Mouse (Mus musculus) frontal cortex, adult (tissue): ENCODE measurements around the gene Zfp423.

Source experiments
- ATAC-seq: cut with Nextera tagmentation; 2 replicates; pipeline ENCODE4 v1.9.2; 2017; ENCODE audit warnings: mild to moderate bottlenecking, moderate library complexity, mixed read lengths; ENCODE audit not compliant: low TSS enrichment

Zfp423 gene

DNA sequence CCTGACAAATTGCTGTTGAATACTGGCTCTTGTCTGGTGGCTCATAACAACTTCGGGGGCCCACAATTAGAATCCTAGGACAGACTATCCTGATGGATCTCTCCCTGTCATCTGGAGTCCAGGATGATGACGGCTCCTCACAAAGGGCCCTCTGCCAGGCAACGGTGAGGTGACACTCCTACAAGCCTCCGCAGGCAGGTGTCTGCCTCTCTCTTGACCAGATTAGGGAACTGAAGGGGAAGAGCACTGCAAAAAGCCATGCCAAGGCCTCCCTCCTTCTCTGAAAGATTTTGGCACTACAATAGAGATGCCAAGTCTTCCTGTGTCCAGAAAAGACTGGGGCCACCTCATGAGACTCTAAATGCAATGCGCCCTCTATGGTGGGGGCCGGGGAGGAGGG is 7.1 kb downstream of the Zfp423 start:
- ATAC-seq, result no peak

DNA sequence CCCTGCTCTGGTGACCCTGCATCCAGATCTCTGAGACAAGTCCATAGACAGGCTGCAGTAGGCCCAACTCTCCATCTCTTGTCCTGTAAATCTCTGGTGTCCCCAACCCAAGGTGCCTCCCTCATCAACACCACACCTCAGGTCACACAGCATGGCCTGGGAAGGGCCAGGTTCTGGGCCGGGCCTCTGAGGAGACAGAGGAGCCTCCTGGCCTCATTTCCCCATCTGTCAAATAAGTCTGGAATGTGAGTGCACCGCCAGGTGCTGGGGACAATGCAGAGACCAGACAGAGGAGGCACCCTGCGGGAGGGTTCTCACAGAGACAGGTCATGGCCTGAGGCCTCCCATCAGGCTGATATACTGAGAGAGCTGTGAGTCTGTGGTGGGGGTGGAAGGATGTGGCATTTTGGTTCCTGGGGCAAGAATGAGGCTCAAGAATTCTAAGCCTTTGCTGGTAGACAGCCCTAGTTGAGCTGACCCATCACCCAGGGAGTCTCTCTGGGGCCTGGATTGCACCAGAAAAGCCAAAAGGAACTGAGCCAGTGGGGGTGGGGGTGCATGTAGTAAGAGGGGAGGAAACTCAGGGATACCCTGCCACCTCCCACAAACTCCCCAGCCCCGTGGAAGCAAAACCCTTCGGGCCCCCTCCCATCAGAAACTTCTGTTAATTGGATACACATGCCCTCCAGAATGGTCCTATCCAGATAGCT is 15.0 kb downstream of the Zfp423 start:
- ATAC-seq, result no peak

DNA sequence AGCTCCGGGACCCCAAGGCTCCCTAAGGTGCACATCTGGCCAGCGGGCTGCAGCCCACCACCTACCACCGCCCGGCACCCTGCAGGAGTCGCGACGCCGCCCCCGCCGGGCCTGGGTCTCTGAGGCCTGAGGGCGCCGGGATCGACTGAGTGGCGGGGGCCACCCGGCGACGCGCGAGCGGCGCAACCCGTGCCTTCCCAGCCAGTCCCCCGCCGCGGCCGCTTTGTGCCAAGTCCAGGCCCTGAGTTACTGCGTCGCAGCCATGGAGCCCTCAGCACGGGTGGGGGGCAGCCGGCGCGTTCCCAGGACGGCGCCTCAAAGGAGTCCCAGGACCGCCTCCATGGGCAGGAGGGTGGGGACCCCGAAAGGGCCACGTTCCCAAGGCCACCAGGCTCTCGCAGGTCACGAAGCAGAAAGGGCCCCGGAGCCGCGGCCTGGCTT is 15.7 kb downstream of the Zfp423 start:
- no peak for ATAC-seq

DNA sequence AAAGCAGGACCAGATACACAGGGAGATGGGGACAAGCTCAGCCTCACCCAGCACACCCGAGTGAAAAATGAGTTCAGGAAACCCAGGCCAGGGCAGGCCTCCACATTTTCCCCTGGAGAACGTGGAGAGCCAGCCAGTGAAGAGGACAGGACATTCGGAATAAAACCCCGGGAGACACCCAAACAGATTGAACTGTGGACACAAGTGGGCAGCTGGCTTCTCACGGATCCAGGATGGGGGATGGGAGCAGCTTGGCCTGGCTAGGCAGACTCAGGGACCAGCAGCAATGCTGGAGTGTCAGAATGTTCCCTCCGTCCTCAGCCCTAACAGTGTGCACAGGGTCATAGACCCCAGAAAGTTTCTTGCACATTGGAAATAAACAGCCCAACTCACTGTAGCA is 18.7 kb downstream of the Zfp423 start:
- ATAC-seq, result no peak

DNA sequence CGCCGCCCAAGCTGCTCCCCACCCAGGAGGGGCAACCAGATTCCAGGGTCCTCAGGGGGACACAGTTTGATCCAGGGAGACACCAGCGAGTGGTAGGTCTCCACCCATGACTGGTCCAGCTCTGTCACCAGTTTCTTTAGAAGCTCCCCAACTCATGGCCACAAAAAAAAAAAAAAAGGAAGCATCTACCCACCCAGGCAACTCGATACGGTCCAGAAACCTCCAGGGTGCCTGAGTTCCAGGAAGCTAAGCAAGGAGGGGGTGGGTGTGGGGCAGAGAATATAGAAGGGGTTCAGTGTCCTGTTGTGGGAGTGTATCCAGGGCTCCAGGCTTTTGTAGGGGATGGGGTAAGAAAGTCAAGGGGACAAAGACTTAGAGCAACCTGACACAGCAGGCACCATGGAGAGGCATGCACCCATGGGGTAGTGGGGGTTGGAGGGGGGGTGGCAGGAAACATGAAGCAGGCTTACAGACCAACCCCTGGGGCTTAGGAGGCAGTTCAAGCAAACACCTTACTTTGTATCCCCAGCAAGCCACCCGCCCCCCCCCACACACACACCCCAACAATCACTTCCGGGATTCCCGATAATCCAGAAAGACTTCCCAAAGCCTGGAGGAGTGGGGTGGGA is 20.0 kb downstream of the Zfp423 start:
- ATAC-seq, result no peak

DNA sequence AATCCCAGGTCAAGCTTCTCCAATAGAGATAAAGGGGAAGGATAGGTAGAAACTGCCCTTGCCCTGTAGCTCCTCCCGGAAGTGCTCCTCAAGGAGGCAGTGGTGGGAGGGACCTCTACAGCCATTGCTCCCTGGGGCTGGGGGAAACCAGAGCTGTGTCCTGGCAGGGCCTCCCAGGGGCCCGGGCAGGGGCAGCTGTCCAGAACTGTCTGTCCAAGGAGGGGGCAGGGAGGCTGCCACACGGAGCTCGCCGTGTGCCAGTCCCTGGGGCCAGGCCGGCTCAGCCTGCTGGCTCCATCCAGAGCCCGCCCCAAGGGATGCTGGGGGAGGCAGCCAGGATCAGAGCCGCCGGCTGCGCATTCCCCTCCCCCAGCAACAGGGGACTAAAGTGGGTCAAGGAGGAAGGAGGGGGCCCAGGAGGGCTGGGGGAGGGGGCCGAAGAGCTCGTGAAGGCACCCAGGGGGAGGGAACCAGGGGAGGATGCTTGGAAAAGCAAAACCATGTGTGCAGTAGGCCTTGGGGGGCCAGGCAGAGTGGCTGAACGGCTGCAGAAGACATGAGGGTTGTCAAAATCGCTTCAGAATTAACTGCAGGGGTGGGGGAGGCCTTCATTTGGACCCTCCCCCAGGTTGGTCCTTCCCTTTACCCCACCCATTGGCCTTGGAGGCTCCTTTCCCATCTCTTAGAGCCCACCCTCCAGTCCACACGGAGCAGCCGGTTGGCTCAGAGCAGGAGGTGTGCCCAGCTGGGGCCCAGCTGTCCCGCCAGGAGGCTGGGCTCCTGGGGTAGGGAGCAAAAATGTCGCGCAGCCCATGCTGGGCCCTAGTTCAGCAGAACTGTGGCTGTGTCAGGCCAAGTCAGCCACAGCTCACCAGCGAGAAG is 20.8 kb downstream of the Zfp423 start:
- ATAC-seq, result peak; percentile 78

DNA sequence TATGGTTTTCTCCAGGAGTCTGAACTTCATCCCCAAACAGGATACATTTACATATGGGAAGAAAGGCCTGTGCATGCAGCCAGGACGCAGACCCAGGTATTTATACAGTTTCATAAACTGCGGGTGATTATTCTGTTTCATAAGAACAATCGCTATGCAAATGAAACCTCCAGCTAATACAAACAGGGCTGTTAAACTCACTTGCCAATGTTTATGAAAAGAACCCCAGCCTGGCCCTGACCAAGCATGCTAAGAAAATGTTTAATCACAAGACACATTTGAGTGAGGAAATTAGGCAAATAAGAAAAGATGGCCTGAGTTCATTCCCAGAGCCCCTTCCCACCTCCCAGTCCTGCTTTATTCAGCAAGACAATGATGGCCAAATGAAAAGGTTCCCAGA is 22.2 kb downstream of the Zfp423 start:
- ATAC-seq, result no peak

DNA sequence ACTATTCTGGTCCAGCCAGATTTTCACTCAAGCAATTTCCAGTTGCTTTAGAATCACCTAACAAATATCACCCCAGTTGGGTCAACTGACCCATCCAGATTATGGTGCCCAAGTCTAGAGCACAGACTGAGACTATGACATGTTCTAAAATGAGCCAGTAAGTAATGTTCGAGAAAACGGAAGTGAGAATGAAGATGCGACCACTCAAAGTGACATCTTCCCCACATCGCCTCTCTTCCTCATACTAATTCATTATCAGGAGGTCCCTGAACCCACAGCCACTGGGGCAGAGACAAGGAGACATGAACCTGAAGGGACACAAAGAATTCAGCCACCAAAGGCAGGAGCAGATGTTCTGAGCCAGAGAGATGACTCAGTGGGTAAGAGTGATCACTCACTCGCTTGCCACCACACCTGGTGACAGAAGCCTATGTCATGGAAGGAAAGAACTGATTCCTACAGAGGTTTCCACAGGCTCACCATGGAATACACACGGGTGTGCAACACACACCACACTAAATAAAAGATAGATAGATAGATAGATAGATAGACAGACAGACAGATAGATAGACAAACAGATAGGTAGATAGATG is 24.2 kb downstream of the Zfp423 start:
- ATAC-seq, result no peak

DNA sequence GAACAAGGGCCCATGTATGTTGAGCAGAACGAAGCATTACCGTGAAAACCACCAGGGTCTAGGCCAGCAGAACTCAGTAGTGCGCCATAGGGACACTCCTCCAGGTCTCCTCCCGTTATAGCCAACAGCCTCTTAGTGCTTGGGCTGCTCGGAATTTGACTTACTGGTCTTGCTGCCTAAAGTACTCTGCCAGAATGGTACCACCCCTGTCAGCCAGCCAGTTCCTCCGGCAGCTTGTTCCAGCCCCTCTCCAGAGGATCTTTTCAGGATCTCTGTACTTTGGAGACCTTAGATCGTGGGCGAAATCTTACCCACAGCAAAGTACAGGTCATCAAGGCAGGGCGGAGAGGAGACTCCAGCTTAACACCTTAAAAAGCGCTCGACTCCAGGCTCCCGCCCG is 25.2 kb downstream of the Zfp423 start:
- ATAC-seq, result no peak

DNA sequence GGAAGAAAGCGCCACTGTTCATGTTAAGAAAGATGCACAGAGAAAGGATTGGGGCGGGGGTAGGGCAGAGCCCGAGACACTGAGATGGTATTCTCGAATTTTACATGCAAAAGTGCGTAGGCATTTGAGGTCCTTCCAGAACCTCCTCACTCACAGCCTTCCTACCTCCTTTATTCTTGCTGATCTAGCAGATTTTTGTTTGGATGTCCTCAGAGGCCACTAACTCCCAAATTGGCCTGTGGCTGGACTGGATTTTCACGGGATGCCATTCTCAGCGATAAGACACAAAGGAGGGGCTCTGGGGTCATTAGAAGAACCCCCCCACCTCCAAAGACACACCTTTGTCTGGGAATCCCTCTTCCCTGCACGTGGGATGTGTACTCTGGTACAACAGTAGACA is 25.6 kb downstream of the Zfp423 start:
- ATAC-seq, result peak; percentile 47; the same call in 1 of the 2 replicates

DNA sequence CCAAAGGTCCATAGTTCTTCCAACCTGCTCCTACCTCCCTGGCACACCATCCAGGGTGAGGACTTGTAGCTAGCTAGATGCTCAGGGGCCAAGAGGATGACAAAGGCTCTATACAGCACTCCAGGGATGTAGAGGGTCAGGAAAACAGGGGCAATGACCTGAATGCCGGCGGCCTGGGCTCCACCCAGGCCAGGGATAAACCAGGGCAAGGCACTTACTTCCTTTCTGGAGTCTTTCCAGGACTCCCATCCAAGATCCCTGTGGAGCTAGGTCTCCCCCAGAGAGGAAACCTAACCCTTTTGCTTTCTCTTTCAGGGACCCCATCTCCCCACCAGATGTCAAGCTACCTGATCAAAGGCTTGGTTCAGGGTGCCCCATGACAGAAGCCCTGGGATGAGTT is 30.5 kb downstream of the Zfp423 start:
- ATAC-seq, result no peak

DNA sequence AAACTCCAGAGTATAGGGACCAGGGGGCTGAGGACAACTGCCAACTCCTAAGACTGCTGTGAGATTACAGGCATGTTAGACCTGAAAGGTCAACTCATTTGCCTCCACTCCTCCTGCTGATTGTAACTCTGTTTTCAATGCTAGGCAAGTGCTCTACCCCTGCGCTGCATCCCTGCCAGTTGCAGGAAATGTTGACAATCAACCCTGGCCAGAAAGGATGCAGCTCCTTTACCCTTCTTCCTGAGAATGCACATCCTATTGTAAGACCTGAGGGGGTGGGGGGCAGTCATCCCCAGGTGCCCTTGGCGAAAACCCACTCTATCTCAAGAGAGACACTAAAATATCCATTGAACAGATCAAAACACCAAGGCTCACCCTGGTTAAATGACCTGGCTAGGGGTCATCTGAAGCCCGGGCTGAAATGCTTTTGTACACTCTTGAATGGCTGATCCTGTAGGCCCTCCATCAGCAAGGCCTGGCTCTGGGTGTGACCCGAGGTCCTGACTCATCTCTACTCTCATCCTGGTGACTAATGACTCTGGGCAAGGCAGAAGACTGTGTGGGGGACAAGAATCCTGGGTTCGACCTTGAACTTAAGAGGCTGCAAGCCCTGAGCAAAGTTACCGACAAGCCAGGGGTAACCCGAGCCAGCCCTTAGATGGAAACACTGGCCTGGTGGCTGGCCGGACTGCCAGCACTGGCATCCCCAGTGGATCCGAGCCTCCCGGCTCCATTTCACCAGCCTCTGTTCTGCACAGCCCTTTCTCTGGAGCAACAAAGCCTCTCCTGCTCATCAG is 32.2 kb downstream of the Zfp423 start:
- no peak for ATAC-seq

DNA sequence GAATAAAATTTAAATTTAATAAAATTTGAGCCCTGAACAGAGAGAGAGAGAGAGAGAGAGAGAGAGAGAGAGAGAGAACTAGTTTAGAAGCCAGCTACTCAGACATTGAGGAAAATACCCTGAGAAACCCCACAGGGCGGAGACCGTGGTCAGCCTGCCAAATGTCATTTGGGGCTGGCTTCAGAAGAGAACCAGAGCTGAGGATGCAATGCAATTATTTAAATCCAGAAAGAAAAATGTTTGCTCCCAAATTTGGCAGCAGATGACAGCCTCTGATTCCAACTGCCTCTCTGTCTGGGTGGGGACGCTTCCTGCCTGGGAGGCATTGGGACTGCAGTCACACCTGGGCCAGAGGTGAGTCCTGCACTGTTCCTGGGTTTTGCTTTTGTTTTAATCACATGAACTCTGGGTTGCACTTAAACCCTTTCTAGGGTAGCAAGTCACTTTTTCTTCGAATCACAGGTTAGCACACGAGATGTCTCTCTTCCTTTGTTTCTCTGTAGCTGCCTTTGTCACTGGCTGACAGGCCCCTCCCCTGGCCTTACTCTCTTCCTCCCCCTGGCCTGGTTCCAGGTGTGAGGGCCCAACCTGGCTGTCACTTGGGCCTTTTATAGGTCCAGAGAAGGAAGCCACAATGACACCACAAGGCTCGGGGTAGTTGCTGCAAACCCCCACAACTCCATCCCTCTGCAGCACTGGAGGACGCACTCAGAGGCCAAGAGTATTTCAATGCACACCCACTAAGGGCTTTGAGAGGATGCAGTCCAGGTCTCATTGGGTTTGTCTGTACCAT is 33.1 kb downstream of the Zfp423 start:
- no peak for ATAC-seq

DNA sequence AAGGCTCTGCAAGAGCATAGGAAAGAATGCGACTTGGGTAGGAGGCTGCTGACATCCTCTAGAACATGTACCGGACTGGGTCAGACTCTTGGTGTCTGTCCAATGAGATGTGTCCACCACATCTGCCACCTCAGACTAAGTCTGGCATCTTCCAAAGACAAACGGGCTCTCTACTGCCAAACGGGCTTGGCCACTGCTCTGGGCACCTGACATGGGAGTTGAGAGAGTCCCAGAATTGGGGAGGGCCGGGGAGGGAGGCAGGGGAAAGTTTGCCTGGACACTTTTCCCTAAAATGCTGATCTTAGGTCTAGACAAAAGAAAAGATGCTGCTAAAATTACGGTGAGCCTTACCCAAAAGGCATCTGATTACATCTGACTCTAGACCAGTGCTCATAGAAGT is 36.5 kb downstream of the Zfp423 start:
- no peak for ATAC-seq

DNA sequence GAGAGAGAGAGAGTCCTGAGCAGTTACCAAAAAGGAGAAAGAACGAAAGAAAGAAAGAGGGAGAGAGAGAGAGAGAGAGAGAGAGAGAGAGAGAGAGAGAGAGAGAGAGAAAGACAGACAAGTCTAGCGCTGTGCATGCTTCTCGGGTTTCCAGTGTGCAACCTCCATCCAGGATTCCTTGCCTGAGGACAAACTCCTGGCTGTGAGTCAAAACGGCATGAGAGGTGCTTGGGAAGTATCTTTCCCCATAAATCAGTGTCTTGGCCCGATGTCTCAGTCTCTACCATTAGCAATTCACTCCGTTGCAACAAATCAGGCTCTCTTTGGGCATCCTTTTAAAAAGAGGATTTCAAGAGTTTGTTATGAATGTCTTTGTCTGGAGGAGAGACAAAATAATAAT is 36.9 kb downstream of the Zfp423 start:
- ATAC-seq, result no peak

DNA sequence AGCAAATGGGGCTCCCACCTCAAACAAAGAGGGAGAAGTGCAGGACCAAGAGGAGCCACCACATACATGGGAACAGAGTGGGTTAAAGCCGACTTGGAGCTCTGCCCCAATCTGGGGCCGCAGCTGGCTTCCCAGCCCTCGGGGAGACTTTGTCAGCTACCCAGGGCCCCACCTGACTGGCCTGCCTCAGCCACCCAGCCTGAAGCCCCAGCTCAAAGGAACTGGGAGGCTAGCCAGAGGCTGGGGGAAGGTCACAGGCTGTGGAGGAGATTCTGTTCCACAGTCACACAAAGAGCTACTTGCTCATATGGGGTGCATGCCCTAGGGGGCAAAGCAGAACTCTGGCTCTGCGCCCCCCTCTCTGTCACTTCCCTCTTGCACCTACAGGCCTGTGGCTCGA is 41.4 kb downstream of the Zfp423 start:
- no peak for ATAC-seq

DNA sequence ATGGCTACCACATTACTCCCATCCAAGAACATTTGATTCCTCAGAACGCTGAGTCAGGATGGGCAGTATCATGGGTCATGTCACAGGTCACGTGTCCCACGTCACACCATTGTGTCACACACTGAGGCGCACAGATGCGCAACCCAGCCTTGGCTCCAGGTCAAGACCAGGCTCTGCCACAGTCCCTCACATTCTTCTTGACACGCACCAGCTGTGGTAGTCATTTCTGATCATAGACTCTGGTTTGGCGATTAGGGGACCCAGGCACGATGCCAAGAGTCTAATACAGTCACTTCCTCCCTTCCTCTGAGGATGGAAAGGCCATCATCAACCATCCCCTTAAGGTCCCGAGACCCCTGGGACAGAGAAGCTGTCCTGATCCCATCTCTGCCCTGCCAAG is 43.6 kb downstream of the Zfp423 start:
- ATAC-seq, result no peak

DNA sequence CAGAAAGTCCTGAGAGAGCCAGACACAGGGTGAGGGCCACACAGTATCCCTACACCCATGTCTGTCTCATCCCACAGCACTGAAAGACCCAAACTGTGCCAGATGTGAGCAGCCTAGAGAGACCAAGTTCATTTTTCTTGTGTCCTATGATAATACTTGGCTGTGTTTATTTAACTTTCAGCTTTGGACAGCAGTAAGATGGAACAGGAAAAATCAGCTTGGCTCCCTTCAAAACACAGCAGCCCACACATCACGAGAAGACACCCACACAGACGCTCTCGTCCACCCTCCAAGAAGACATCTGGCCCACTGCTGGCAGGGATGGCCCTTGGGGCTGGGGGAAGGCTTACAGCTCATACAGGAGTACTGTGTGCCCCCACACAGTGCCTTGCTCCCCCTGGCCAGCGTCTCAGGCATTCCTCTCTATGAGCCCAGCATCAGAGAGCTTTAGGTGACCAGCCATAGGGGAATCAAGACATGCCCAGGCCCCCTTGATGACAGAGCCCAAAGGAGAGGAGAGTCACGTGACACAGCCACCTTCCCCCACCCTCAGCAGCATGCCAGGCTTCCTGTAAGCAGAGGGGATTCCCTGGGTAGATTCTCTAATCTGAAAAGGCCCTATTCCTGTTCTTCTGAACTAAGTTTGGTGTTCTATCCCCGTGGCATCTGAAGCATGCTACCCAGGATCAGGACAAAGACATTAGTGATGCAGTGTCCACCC is 45.0 kb downstream of the Zfp423 start:
- peak; percentile 50; the same call in 1 of the 2 replicates for ATAC-seq

DNA sequence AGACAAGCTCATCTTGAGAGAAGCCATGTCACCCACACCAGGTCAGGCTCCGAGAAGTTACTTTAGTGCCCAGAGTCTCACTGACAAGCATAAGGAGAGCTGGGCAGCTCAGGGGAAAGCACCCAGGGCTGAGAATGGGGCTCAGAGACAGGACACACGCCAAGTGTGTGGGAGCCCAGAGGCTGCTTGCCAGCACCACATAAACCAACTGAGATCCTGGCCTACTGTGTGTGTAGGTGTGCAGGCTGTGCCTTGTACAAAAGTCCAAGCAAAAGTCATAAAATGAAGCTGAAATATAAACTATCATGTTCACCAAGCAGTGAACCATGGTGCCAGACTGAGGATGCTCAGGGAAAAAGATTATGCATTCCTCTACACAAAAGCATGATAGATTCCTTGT is 50.5 kb downstream of the Zfp423 start:
- ATAC-seq, result peak; percentile 74

DNA sequence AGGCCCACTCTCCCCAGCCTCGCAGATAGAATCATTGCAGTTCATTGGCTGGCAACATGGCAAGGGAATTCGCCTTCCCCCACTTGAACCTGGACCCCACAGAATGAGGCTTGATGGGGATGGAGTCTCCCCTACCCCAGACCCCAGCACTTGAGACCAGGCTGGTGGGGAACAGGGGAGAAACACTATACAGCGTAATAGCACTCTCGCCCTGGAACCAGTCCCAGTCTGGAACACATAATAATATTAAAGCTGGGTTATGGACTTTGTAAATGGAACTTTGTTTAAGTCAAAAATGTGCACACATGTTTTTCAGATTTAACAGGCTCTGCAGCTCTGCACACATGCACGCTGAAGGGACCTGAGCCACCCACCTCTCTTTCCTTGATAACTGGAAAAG is 54.0 kb downstream of the Zfp423 start:
- no peak for ATAC-seq
